Mouse (Mus musculus) intestine, embryonic 14.5 days (tissue): Measurements from ENCODE around the gene Rcsd1. TPM values are rescaled to one million over a fixed set of nuclear protein-coding genes. Genes with fewer than 3 reads are reported as not detected.

ENCODE experiments used
- ATAC-seq: fragments of 200-750 bp; cut with Nextera tagmentation; replicated peaks from 2 replicates; pipeline ENCODE4 v1.8.0; 2017; ENCODE audit warnings: low read depth, moderate number of reproducible peaks, moderate TSS enrichment, moderate library complexity; ENCODE audit not compliant: low FRiP score, low TSS enrichment
- DNase-seq: peaks from one replicate; pipeline ENCODE4 v3.0.0-alpha.2; 2018; ENCODE audit warnings: low spot score
- H3K27ac ChIP-seq: fragments of 300-500 bp; sonication (generic); 2 replicates; pipeline ENCODE4 v1.5.1; 2014; ENCODE audit warnings: low read depth, mild to moderate bottlenecking, control low read depth
- H3K27me3 ChIP-seq: fragments of 300-500 bp; sonication (generic); replicated peaks from 2 replicates; pipeline ENCODE4 v1.6.1; 2014; ENCODE audit warnings: low read length, control low read depth; ENCODE audit not compliant: control insufficient read depth, insufficient read depth
- H3K36me3 ChIP-seq: fragments of 300-500 bp; sonication (generic); 2 replicates; pipeline ENCODE4 v1.6.1; 2014; ENCODE audit warnings: low read length, control low read depth; ENCODE audit not compliant: control insufficient read depth, insufficient read depth
- H3K4me1 ChIP-seq: fragments of 300-500 bp; sonication (generic); replicated peaks from 2 replicates; pipeline ENCODE4 v1.6.1; 2014; ENCODE audit warnings: low read length, control low read depth, mixed read lengths; ENCODE audit not compliant: control insufficient read depth, insufficient read depth
- H3K4me2 ChIP-seq: fragments of 300-500 bp; sonication (generic); 2 replicates; pipeline ENCODE4 v1.6.1; 2014; ENCODE audit warnings: low read length
- H3K4me3 ChIP-seq: fragments of 300-500 bp; sonication (generic); 2 replicates; pipeline ENCODE4 v1.5.1; 2014; ENCODE audit warnings: low read depth, low read length, control low read depth, mixed read lengths
- H3K9ac ChIP-seq: fragments of 300-500 bp; sonication (generic); 2 replicates; pipeline ENCODE4 v1.6.1; 2014; ENCODE audit warnings: mild to moderate bottlenecking, low read length
- H3K9me3 ChIP-seq: fragments of 300-500 bp; sonication (generic); 2 replicates; pipeline ENCODE4 v1.6.1; 2016; ENCODE audit warnings: low read length, control low read depth; ENCODE audit not compliant: control insufficient read depth
- WGBS: fragments of 180-500 bp; shearing (Covaris S2); extraction: QIAGEN DNeasy Blood & Tissue Kit; methylation state at CpG from one replicate; pipeline ENCODE4 v1.1.7; 2014; 5-methylcytosine and 5-hydroxymethylcytosine counted together
- polyA plus RNA-seq: library from polyadenylated mRNA; unstranded; fragments of >200 nt; fragmentation: Nextera tagmentation; extraction: Ambion mirVana; gene quantifications from 2 replicates; pipeline ENCODE4 v1.2.1, GENCODE M21; 2014

Gene Rcsd1
- polyA plus RNA-seq, 1 experiment from 2014 or later, result 29.1 TPM

DNA sequence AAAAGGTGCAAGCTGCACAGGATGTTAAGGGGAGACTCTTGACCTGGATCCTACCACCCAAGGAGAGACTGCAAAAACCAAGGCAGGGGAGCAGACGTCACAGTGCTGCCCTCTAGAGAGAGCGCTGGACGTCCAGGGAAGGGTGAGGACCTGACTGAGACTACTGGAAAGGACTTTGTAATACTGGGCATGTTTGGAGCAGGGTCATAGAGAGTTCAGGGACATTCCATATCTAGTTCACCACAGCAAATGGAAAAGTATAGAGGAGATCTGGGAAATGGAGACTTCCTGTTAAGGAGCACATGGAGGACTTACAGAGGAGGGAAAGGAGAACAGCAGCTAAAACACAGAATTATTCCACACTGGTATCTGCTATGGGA lies 29.9 kb downstream of the Rcsd1 start:
- H3K27ac ChIP-seq, result no peak overlapping the region
- WGBS, result 43% methylated on average over 3 of the region's 3 CpGs

DNA sequence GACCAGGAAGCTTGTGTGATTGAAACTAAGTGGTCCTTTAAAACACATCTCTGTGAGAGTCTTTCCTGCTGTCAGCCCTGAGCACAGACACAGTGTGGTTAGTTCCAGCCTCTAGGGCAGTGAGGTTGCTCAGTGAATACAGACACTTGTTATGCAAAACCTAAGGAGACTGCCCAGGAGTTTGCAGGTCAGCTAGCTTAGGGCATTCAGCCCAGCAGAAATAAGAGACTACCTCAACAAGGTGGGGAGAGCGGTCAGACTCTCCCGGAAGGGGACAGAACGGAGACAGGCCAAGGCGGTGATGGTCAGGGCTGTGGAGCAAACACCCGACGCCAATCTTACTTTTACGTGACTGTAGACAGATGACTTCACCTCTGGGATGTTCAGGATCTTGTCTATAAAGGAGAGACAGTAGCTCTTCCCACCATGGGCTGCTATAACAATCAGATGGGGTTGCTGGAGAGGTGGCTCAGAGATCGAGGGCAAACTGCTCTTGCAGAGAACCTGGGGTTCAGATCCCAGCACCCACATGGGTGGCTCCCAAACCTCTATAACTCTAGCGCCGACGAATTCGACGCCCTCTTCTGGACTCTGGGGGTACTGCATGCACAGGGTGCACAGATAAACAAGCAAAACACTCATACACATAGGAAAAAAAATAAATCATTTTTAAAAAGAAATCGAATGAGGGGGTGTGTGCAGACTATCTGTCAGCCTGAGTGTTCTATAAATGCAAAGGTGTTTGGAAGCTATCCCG lies 30.5 kb downstream of the Rcsd1 start:
- WGBS, result 82% methylated on average over 15 of the region's 15 CpGs
- no peak for DNase-seq
- no peak for ATAC-seq
- H3K9me3 ChIP-seq, result no peaks in the 10 kb centered on the region
- H3K27me3 ChIP-seq, result no peaks in the 10 kb centered on the region
- H3K9ac ChIP-seq, result no peak overlapping the region
- H3K4me2 ChIP-seq, result no peak overlapping the region
- peaks cover 6% of the 10 kb centered on the region; the same call in 1 of the 2 replicates for H3K36me3 ChIP-seq
- H3K4me3 ChIP-seq, result no peak overlapping the region
- peaks cover 5% of the 10 kb centered on the region; the same call in 1 of the 2 replicates for H3K4me1 ChIP-seq
- no peak overlapping the region for H3K27ac ChIP-seq

More for the DNA sequence above, 29.9 kb downstream of the Rcsd1 start:
- Histone ChIP-seq H3K4me2 (no peak overlapping the region), H3K27me3 (no peaks in the 10 kb centered on the region), H3K36me3 (peaks cover 6% of the 10 kb centered on the region; the same call in 1 of the 2 replicates), H3K4me3 (no peak overlapping the region), H3K4me1 (peaks cover 5% of the 10 kb centered on the region; the same call in 1 of the 2 replicates), H3K9me3 (no peaks in the 10 kb centered on the region), H3K9ac (no peak overlapping the region)
- DNase-seq (no peak), ATAC-seq (no peak)

DNA sequence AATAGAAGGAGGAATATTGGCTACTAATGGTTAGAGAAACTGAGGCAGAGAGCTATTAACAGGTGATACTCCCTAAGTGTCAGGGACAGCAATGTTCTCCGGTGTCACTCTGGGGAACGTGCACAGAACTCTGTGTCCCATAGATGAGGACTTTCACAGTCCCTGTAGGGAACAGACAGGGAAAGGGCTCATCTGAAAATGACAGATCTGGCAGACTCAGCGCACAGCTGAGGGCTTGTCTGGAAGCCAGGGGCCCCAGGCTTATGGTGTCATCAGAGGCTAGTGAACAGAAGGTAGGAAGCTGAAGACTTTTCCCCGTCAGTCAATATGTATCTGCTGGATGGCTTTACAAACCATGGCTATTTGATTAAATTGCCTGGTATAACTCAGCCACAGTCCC lies 32.0 kb downstream of the Rcsd1 start:
- Histone ChIP-seq H3K4me2 (no peak overlapping the region), H3K27me3 (no peaks in the 10 kb centered on the region), H3K9me3 (no peaks in the 10 kb centered on the region), H3K36me3 (peaks cover 6% of the 10 kb centered on the region; the same call in 1 of the 2 replicates), H3K4me1 (peaks cover 1% of the 10 kb centered on the region; the same call in 1 of the 2 replicates), H3K27ac (no peak overlapping the region), H3K9ac (no peak overlapping the region), H3K4me3 (no peak overlapping the region)
- WGBS, result 76% methylated on average over 4 of the region's 4 CpGs
- DNase-seq (no peak), ATAC-seq (no peak)

DNA sequence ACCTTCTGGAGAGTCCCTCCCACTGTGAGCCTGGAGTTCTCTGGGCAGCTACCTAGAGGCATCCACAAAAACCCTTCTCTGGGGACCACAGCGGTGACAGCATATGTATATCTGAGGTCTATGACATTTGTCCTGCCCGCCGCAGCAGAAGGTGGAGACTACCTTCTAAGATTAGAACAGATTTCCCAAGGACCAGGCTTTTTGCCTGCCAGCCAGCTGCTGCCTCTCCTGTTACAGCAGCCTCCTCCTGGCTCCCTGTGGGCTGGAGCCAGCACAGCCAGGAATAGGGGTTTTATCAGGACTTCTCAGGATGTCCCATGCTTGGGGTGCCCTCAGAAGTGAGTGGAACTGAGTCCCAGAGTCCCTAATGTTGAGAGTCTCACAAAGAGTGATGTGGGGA lies 32.6 kb downstream of the Rcsd1 start:
- WGBS, result 71% methylated on average over 3 of the region's 3 CpGs

DNA sequence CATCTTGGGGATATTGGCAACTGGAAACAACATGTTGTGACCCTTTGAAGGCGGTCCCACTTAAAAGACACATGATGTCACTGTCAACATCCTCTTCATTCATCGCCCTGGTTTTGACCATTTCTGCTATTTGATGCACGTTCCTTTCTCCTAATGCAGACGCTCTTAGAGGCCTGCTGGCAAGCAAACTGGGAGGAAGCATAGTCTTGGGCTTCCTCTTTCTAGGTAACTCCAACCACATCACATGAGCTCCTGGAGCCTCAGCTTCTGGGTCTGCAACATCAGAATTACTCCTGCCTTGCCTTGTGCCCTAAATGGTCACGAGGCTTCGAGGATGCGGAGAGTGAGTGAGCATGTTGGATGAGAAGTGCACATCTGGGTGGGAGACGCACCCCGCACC lies 34.4 kb downstream of the Rcsd1 start:
- Histone ChIP-seq H3K27me3 (no peaks in the 10 kb centered on the region), H3K4me3 (no peak overlapping the region), H3K9me3 (no peaks in the 10 kb centered on the region), H3K4me1 (no peaks in the 10 kb centered on the region), H3K9ac (no peak overlapping the region), H3K36me3 (peaks cover 6% of the 10 kb centered on the region; the same call in 1 of the 2 replicates), H3K27ac (no peak overlapping the region), H3K4me2 (no peak overlapping the region)
- DNase-seq, result no peak
- no peak for ATAC-seq
- 92% methylated on average over 9 of the region's 9 CpGs for whole genome bisulfite sequencing

More for the DNA sequence above, 32.6 kb downstream of the Rcsd1 start:
- no peak overlapping the region for H3K4me2 ChIP-seq
- no peaks in the 10 kb centered on the region for H3K4me1 ChIP-seq
- DNase-seq, result no peak
- H3K27me3 ChIP-seq, result no peaks in the 10 kb centered on the region
- ATAC-seq, result no peak
- H3K9me3 ChIP-seq, result no peaks in the 10 kb centered on the region
- peaks cover 6% of the 10 kb centered on the region; the same call in 1 of the 2 replicates for H3K36me3 ChIP-seq
- H3K4me3 ChIP-seq, result no peak overlapping the region
- H3K27ac ChIP-seq, result no peak overlapping the region
- no peak overlapping the region for H3K9ac ChIP-seq

DNA sequence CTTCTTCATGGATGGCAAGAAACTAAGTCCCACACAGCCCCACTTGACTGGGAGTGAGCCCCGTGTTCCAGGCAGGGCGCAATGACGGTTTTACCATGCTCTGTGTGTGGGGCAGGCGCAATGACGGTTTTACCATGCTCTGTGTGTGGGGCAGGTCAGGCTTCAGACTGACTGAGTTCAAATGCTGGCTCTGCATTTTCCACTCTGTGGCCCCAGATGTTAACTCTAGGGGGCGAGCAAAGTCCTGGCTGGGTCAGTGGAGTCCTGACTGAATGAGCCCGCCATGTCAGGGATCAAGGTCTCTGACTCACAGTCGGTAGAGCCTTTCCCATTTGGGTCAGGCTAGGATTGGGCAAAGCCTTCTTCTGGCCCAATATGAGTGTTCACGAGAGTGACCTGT lies 37.2 kb downstream of the Rcsd1 start:
- no peak overlapping the region for H3K4me3 ChIP-seq
- H3K4me2 ChIP-seq, result no peak overlapping the region
- no peaks in the 10 kb centered on the region for H3K9me3 ChIP-seq
- no peaks in the 10 kb centered on the region for H3K4me1 ChIP-seq
- H3K36me3 ChIP-seq, result no peaks in the 10 kb centered on the region; the same call in 1 of the 2 replicates
- DNase-seq (no peak), ATAC-seq (no peak)
- no peaks in the 10 kb centered on the region for H3K27me3 ChIP-seq
- 83% methylated on average over 9 of the region's 9 CpGs for WGBS
- no peak overlapping the region for H3K9ac ChIP-seq
- no peak overlapping the region for H3K27ac ChIP-seq

DNA sequence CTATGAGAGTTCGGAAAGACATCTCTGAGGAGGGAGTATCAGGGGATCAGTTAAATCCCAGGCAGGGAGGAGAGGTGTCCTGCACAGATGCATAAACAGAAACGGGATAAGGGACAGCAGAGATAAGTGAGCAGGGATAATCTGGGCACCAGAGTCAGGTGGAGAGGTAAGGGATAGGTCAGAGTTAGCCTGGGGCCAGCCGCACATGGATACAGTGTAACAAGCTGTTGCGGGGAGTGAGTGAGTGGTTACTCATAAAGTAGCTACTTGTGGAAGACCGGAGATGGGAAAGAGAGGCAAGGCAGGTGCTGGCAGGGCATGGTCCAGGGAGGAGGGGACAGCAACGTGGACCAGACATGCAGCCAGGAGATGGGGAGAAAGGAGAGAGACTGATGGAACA lies 39.5 kb downstream of the Rcsd1 start:
- no peak overlapping the region for H3K9ac ChIP-seq
- 73% methylated on average over 6 of the region's 6 CpGs for WGBS
- H3K27me3 ChIP-seq, result no peaks in the 10 kb centered on the region

DNA sequence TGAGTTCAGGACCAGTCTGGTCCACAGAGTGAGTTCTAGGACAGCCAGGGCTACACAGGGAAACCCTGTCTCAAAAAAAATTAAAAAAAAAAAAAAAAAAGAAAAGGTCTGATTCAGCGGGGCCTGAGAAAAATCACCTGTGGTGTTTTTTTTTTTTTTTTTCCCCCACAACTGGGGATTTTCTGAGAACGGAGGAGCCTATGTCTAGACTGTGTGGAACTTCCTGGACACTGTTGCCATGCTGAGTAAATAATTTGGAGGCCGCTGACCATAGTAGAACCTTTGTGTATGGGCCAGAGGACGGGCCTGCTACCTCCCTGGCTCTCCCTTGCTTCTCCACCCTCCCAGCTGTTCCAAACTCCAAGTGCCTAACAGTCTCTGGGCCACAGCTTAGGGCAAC lies 40.7 kb downstream of the Rcsd1 start:
- H3K9ac ChIP-seq, result no peak overlapping the region
- H3K4me3 ChIP-seq, result no peak overlapping the region
- H3K36me3 ChIP-seq, result peaks cover 7% of the 10 kb centered on the region
- no peak overlapping the region for H3K4me2 ChIP-seq
- H3K27ac ChIP-seq, result no peak overlapping the region
- H3K27me3 ChIP-seq, result no peaks in the 10 kb centered on the region
- WGBS, result 75% methylated on average over 4 of the region's 4 CpGs
- DNase-seq (no peak), ATAC-seq (0 out of 2 replicates have a peak, but pooled peaks have one; percentile 26)
- H3K9me3 ChIP-seq, result no peaks in the 10 kb centered on the region
- H3K4me1 ChIP-seq, result no peaks in the 10 kb centered on the region

More for the DNA sequence above, 39.5 kb downstream of the Rcsd1 start:
- no peak overlapping the region for H3K4me3 ChIP-seq
- H3K27ac ChIP-seq, result no peak overlapping the region
- no peak for ATAC-seq
- peaks cover 3% of the 10 kb centered on the region; the same call in 1 of the 2 replicates for H3K36me3 ChIP-seq
- H3K9me3 ChIP-seq, result no peaks in the 10 kb centered on the region
- no peaks in the 10 kb centered on the region for H3K4me1 ChIP-seq
- no peak for DNase-seq
- H3K4me2 ChIP-seq, result no peak overlapping the region

DNA sequence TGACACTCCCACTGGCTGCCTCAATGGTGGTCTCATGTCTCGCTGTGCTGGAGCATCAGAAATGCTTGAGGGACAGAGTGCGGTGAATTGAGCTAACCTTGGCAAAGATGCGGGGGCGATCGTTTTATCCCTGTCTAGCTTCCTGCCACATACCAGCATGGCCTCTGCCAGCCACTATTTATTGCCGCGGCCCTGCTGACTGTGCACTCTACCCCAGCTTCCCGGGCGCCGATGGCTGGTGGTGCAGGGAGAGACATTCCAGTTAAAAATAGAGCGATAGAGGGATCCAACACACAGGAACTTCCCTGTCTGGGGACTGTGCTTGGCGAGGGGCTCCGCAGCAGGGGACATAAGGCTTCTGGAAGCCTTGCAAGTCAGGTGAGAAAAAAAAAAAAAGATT lies 42.2 kb downstream of the Rcsd1 start:
- no peak overlapping the region for H3K27ac ChIP-seq

More for the DNA sequence above, 42.2 kb downstream of the Rcsd1 start:
- ATAC-seq, result no peak
- H3K36me3 ChIP-seq, result peaks cover 7% of the 10 kb centered on the region
- no peak overlapping the region for H3K9ac ChIP-seq
- no peaks in the 10 kb centered on the region for H3K9me3 ChIP-seq
- 47% methylated on average over 13 of the region's 13 CpGs for WGBS
- no peak for DNase-seq
- H3K4me2 ChIP-seq, result no peak overlapping the region
- H3K4me1 ChIP-seq, result no peaks in the 10 kb centered on the region
- H3K27me3 ChIP-seq, result no peaks in the 10 kb centered on the region
- no peak overlapping the region for H3K4me3 ChIP-seq
